9 mouse cellular contexts compared by ENCODE assay signal in the genomic region with DNA sequence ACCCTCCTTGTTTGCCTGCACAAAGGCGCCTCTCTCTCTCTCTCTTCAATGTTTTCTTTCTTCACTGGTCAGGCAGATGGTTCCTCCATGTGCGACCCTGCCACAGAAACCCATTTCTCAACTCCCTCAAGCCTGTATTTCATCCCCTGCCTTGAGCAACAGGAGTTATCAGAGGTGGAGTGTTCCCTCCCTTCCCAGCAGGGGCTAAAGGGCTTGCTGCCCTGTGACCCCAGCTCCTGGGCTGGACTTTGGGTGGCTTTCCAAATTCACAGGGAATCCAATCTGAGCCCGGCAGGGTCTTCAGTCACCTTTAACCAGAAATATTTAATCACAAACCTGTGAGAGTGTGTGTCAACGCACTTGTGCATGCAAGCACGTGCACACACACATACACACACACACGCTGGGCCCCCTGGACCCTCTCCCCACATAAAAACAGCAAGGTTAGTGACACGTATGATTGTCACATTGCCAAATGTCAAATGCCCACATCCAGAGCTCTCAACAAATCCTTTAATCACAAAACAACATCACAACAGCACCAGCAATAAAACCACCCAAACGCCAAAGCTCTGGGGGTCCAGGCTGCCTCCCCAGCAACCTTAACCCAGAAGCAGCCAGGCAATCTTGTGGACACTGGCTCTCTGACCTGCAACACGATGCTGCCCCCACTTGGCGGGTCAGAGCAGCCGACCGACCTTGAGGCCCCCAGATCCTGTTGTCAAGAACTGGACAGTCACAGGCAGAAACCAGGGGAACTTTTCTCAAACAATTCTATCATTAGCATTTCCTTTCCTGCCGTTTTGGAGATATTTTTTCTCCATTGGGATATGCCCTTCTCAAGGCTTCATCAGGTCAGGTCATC. TPM values are rescaled to one million over a fixed set of nuclear protein-coding genes. Genes with fewer than 3 reads are reported as not detected.
DNase-seq lines count a peak whose midpoint lies in the region; ATAC-seq lines count a peak whose summit lies in the region.
"Had no signal": no experiment of that assay in that cellular context is flagged by ENCODE, and none has a peak within 500 bp of the region (broad histone marks: within the 10 kb centered on the region; RNA-seq: fewer than 3 reads in every experiment).

No protein-coding gene starts in this region.

- ATAC-seq in liver, embryonic 16.5 days (ENCODE audit: low read depth): peak; percentile 72
- ATAC-seq in midbrain, embryonic 13.5 days: no peak
- no peak for ATAC-seq in erythroid progenitor cell, adult 5-6 weeks (replicated peaks; ENCODE audit: low FRiP score, poor library complexity, severe bottlenecking)

- DNase-seq in adrenal gland, adult (ENCODE audit: inconsistent age in 2 of 2, low spot score in 1 of 2): peak; percentile 43 to 68
- no peak for DNase-seq in adrenal gland, postnatal 25 days
- peak; percentile 25 for DNase-seq in kidney, postnatal 10 days
- no peak for DNase-seq in kidney, adult 11 months
- peak; percentile 72 for DNase-seq in embryo, embryonic 10 days (ENCODE audit: low spot score)

- peak overlapping the region; percentile 63 for H3K27ac ChIP-seq in liver, embryonic 16.5 days (ENCODE audit: low read length)
- H3K27ac ChIP-seq in midbrain, embryonic 13.5 days: no peak overlapping the region

- no peak overlapping the region for H3K4me2 ChIP-seq in liver, embryonic 16.5 days (ENCODE audit: low read depth, low read length)
- H3K4me2 ChIP-seq in midbrain, embryonic 13.5 days (replicated peaks): no peak overlapping the region
- H3K4me2 ChIP-seq: heart, embryonic 11.5 days had no signal

- no peaks in the 10 kb centered on the region for H3K9me3 ChIP-seq in liver, embryonic 16.5 days (replicated peaks; ENCODE audit: control insufficient read depth, low read length)
- peaks cover 18% of the 10 kb centered on the region; the same call in 1 of the 2 replicates for H3K9me3 ChIP-seq in midbrain, embryonic 13.5 days

- 30% methylated on average over 13 of the region's 13 CpGs for WGBS in liver, embryonic 16.5 days (ENCODE audit: insufficient replicate concordance)
- WGBS in midbrain, embryonic 13.5 days: 51% methylated on average over 13 of the region's 13 CpGs

- no peaks in the 10 kb centered on the region for H3K27me3 ChIP-seq in liver, embryonic 16.5 days (ENCODE audit: control insufficient read depth, insufficient read depth, low read depth, low read length)
- no peaks in the 10 kb centered on the region for H3K27me3 ChIP-seq in midbrain, embryonic 13.5 days

- no peak overlapping the region for H3K9ac ChIP-seq in liver, embryonic 16.5 days (ENCODE audit: low read depth, low read length)
- H3K9ac ChIP-seq in midbrain, embryonic 13.5 days (replicated peaks): no peak overlapping the region

- no peak overlapping the region for H3K4me3 ChIP-seq in liver, embryonic 16.5 days (ENCODE audit: low read depth, low read length)
- H3K4me3 ChIP-seq in midbrain, embryonic 13.5 days (replicated peaks): no peak overlapping the region

- H3K4me1 ChIP-seq in liver, embryonic 16.5 days (ENCODE audit: control insufficient read depth, low read depth, low read length): no peaks in the 10 kb centered on the region
- peaks cover 41% of the 10 kb centered on the region for H3K4me1 ChIP-seq in midbrain, embryonic 13.5 days (replicated peaks)

- no peaks in the 10 kb centered on the region; the same call in none of the 2 replicates for H3K36me3 ChIP-seq in liver, embryonic 16.5 days (ENCODE audit: control insufficient read depth, insufficient read depth)
- H3K36me3 ChIP-seq in midbrain, embryonic 13.5 days: peaks cover 69% of the 10 kb centered on the region

RNA-seq across cellular contexts. Expression of gene Rtl1, which starts 8.7 kb away (rescaled TPM):
- total RNA-seq in adrenal gland, postnatal 25 days (2021): 2.9 and 3.1 TPM in 2 replicates
- polyA plus RNA-seq in liver, embryonic 16.5 days (2015; fragmentation: Nextera tagmentation; extraction: Ambion mirVana): 0.64 and 0.68 TPM in 2 replicates
- 1.5 and 1.6 TPM in 2 replicates for polyA plus RNA-seq in midbrain, embryonic 13.5 days (2015; fragmentation: Nextera tagmentation; extraction: Ambion mirVana)
- total RNA-seq in erythroid progenitor cell, adult 5-6 weeks (2015; ENCODE audit: low replicate concordance): not detected in 2 replicates
- total RNA-seq in erythroid progenitor cell, adult 5-6 weeks (2017; ENCODE audit: low replicate concordance): not detected in 2 replicates

Comparison
In these comparisons a context has a peak if more than half of its experiments do, and no peak if none do; other contexts are left out.
1. DNase-seq: peak in adrenal gland, adult (2 of 2), kidney, postnatal 10 days (single experiment) and embryo, embryonic 10 days (single experiment); none in adrenal gland, postnatal 25 days (single experiment) and kidney, adult 11 months (single experiment).